Mouse (Mus musculus) testis, adult 2 months (tissue): ENCODE results near the gene Smtnl1. TPM values are rescaled to one million over a fixed set of nuclear protein-coding genes. Genes with fewer than 3 reads are reported as not detected.
A peak's percentile ranks its signal among the peaks of the same experiment; 100 is the strongest.

Experiments
- H3K27ac ChIP-seq: fragments of 200-500 bp; 2 replicates; pipeline ENCODE4 v1.5.1; 2012; ENCODE audit warnings: low read depth, low read length; ENCODE audit not compliant: control insufficient read depth, insufficient read depth
- H3K27me3 ChIP-seq: fragments of 200-500 bp; 2 replicates; pipeline ENCODE4 v1.6.1; 2012; ENCODE audit warnings: mild to moderate bottlenecking, low read length, moderate library complexity; ENCODE audit not compliant: control insufficient read depth, insufficient read depth
- H3K36me3 ChIP-seq: fragments of 200-500 bp; 2 replicates; pipeline ENCODE4 v1.6.1; 2012; ENCODE audit warnings: mild to moderate bottlenecking, low read length; ENCODE audit not compliant: control insufficient read depth, insufficient read depth
- H3K4me1 ChIP-seq: fragments of 200-500 bp; 2 replicates; pipeline ENCODE4 v1.6.1; 2012; ENCODE audit warnings: low read length; ENCODE audit not compliant: control insufficient read depth, insufficient read depth
- H3K4me3 ChIP-seq: fragments of 200-500 bp; 2 replicates; pipeline ENCODE4 v1.5.1; 2012; ENCODE audit warnings: low read depth, mild to moderate bottlenecking, low read length, moderate library complexity, mixed read lengths; ENCODE audit not compliant: control insufficient read depth
- CTCF ChIP-seq: fragments of 200-500 bp; IDR thresholded peaks from 2 replicates; pipeline ENCODE4 v1.5.1; 2012; ENCODE audit warnings: low read depth, mild to moderate bottlenecking, inconsistent platforms, low read length, moderate library complexity; ENCODE audit not compliant: control insufficient read depth, insufficient read depth, insufficient replicate concordance
- POLR2A ChIP-seq: fragments of 200-500 bp; IDR thresholded peaks from 2 replicates; pipeline ENCODE4 v1.6.1; 2012; ENCODE audit warnings: low read depth, mild to moderate bottlenecking, inconsistent platforms, low read length, moderate library complexity; ENCODE audit not compliant: control insufficient read depth
- polyA plus RNA-seq: library from polyadenylated mRNA; depleted of rRNA; stranded (reverse); fragments of >200 nt; gene quantifications from 2 replicates; pipeline ENCODE4 v1.2.3, GENCODE M21; 2012

Smtnl1 gene
- polyA plus RNA-seq, 1 experiment, result 3.4 TPM

GRCm38 (mm10) chr2:84859991-84860780 is 37.7 kb upstream of the Smtnl1 start:
- Histone ChIP-seq H3K36me3 (no peaks in the 10 kb centered on the region), H3K27ac (no peak overlapping the region), H3K27me3 (no peaks in the 10 kb centered on the region), H3K4me1 (no peaks in the 10 kb centered on the region), H3K4me3 (no peak overlapping the region)
- TF ChIP-seq CTCF, result no peak
- TF ChIP-seq POLR2A, result no peak

GRCm38 (mm10) chr2:84858551-84858950 is 36.1 kb upstream of the Smtnl1 start:
- TF ChIP-seq CTCF, result no peak
- no peak for TF ChIP-seq POLR2A
- no peaks in the 10 kb centered on the region for H3K4me1 ChIP-seq

GRCm38 (mm10) chr2:84855732-84856131 is 33.3 kb upstream of the Smtnl1 start:
- no peaks in the 10 kb centered on the region for H3K36me3 ChIP-seq
- H3K27ac ChIP-seq, result no peak overlapping the region
- TF ChIP-seq POLR2A (no peak), CTCF (peak; percentile 66; the same call in 1 of the 2 replicates)
- no peaks in the 10 kb centered on the region for H3K27me3 ChIP-seq
- peaks cover 8% of the 10 kb centered on the region for H3K4me1 ChIP-seq
- H3K4me3 ChIP-seq, result no peak overlapping the region

More at GRCm38 (mm10) chr2:84858551-84858950, 36.1 kb upstream of the Smtnl1 start:
- Histone ChIP-seq H3K27ac (no peak overlapping the region), H3K36me3 (no peaks in the 10 kb centered on the region), H3K27me3 (no peaks in the 10 kb centered on the region), H3K4me3 (no peak overlapping the region)

- peaks cover 8% of the 10 kb centered on the region for H3K4me1 ChIP-seq
- no peak for TF ChIP-seq CTCF
- no peak for TF ChIP-seq POLR2A
- no peaks in the 10 kb centered on the region for H3K27me3 ChIP-seq
- H3K36me3 ChIP-seq, result no peaks in the 10 kb centered on the region
- peak overlapping the region; percentile 27 for H3K4me3 ChIP-seq
- peak overlapping the region; percentile 57 for H3K27ac ChIP-seq
Observed at GRCm38 (mm10) chr2:84851130-84852040, 28.9 kb upstream of the Smtnl1 start.

- H3K36me3 ChIP-seq, result no peaks in the 10 kb centered on the region
Observed at GRCm38 (mm10) chr2:84850407-84851129, 28.1 kb upstream of the Smtnl1 start.

GRCm38 (mm10) chr2:84845226-84845625 is 22.8 kb upstream of the Smtnl1 start:
- Histone ChIP-seq H3K36me3 (no peaks in the 10 kb centered on the region), H3K4me3 (no peak overlapping the region), H3K4me1 (peaks cover 8% of the 10 kb centered on the region), H3K27me3 (no peaks in the 10 kb centered on the region), H3K27ac (no peak overlapping the region)
- no peak for TF ChIP-seq CTCF
- no peak for TF ChIP-seq POLR2A

More at GRCm38 (mm10) chr2:84850407-84851129, 28.1 kb upstream of the Smtnl1 start:
- TF ChIP-seq POLR2A (no peak), CTCF (no peak)
- no peaks in the 10 kb centered on the region for H3K27me3 ChIP-seq
- no peak overlapping the region for H3K4me3 ChIP-seq
- no peak overlapping the region for H3K27ac ChIP-seq
- peaks cover 8% of the 10 kb centered on the region for H3K4me1 ChIP-seq

GRCm38 (mm10) chr2:84843654-84844053 is 21.2 kb upstream of the Smtnl1 start:
- Histone ChIP-seq H3K4me3 (no peak overlapping the region), H3K27ac (no peak overlapping the region), H3K36me3 (no peaks in the 10 kb centered on the region), H3K4me1 (peaks cover 16% of the 10 kb centered on the region), H3K27me3 (no peaks in the 10 kb centered on the region)
- TF ChIP-seq POLR2A (no peak), CTCF (no peak)
